Mouse (Mus musculus): Measurements from ENCODE around the gene Cops4. TPM values are rescaled to one million over a fixed set of nuclear protein-coding genes. Genes with fewer than 3 reads are reported as not detected.

Cops4 gene
- total RNA-seq, 2 experiments from 2014 or later: 74.5 to 77.7 TPM

- no peak for DNase-seq
Measured at GRCm38 (mm10) chr5:100536638-100537037, 18.5 kb downstream of the Cops4 start.

DNA sequence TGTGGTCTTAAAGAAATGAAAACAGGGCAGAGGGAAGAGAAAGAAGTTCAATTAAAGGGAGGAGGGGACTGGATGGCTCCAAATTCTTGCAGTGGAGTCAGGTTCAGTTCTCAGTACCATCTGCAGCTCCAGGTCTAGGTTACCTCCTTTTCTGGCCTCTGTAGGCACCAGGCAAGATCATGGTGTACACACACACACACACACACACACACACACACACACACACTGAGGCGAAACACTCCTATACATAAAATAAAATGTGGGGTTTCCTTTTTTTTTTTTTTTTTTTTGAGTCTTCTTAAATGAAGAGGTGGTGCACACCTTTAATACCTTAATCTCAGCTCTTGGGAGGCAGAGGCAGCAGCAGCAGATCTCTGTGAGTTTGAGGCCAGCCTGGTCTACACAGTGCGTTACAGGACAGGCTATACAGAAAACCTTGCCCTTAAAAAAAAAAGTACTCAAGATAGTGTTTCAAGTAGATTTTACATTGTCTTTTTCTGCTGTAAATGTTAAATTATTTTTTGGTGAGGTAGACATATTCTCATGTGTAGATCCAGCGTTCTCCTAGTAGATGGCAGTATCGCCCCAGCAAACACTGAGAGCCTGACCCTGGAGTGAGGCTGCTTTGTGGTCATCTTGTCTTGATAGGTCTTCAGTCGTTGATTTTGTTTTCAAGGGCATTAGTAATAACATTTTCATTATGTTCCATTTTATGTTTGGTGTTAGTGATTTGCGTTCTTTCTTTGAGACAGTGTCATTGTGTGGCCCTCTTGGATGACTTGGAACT, 28.4 kb downstream of the Cops4 start:
- no peak for DNase-seq

GRCm38 (mm10) chr5:100548236-100548635, 30.1 kb downstream of the Cops4 start:
- no peak for DNase-seq

DNA sequence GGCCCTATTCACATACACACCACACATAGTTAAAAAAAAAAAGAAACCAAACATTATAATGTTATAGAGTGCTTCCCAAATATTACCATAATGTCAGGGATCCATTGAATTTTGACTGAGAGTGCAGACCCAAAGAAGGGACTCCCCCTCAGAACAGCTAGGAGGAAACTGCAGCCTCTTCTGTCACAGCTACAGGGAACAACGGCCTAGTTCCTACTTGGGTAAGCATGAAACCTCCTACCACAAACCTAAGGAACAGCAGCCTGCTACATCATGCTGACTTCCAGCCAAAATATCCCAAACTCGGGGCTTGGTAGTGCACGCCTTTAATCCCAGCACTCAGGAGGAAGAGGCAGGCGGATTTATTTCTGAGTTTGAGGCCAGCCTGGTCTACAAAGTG, 31.2 kb downstream of the Cops4 start:
- DNase-seq: no peak

GRCm38 (mm10) chr5:100550151-100550550, 32.0 kb downstream of the Cops4 start:
- DNase-seq: no peak

- no peak for DNase-seq
Measured at GRCm38 (mm10) chr5:100551952-100552351, 33.8 kb downstream of the Cops4 start.

GRCm38 (mm10) chr5:100553426-100553825, 35.3 kb downstream of the Cops4 start:
- DNase-seq: no peak

DNA sequence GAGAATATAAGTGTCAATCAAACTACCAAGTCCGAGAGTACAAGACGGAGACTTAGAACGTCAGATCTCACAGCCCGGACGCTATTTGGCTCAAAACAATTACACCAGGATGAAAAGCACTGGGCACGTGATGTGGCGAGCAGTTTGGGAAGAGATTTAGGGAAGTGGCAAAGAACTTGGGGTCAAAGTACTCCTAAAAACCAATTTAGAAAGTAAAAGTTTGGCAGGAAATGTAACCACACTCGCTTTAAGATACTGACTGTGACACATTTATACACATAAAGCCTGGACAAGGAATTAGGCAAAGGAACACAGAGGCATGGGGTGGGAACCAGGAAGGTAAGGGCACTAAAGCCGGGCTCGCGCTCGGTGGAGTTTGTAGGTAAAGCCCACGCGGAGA, 38.9 kb downstream of the Cops4 start:
- no peak for DNase-seq

GRCm38 (mm10) chr5:100557537-100557936, 39.4 kb downstream of the Cops4 start:
- no peak for DNase-seq

GRCm38 (mm10) chr5:100558783-100559182, 40.7 kb downstream of the Cops4 start:
- no peak for DNase-seq

GRCm38 (mm10) chr5:100559357-100559756, 41.2 kb downstream of the Cops4 start:
- no peak for DNase-seq

- no peak for DNase-seq
Measured at GRCm38 (mm10) chr5:100562702-100563101, 44.6 kb downstream of the Cops4 start.

- no peak for DNase-seq
Measured at GRCm38 (mm10) chr5:100566798-100567197, 48.7 kb downstream of the Cops4 start.

DNA sequence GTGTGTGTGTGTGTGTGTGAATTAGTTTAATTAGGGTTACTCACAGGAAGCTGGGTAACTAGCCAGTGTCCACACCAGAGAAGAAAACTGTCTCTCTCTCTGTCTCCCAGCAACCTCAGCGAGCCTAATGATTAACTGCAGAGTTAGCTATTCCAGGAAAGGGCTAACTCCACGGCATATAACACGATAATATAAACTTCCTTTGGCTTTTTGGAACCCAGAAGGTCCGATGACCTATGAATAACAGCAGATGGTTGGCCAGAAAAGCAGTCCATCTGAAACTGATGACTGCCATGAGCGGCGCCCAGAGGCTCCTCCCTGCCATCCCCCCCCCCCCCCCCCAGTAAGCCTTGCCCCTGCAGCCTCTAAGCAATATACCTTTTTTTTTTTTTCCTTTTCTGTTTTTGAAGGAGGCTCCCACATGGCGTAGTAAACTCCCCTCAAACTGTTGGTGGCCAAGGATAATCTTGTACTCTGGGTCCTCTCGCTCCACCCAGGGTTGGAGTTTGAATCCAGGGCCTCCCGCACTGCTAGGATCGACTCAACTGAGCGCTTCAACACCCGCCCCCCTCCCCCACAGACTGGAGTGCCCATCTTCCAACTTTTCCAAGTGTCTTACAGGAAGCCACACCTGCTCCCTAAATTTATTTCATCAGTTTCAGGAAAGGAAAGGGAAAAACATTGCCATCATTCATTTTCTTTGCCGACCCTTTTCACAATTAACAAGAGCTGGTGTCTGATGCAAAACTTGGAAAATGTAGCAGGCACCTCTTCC, 49.3 kb downstream of the Cops4 start:
- DNase-seq: no peak

- no peak for DNase-seq
Measured at GRCm38 (mm10) chr5:100568177-100568576, 50.1 kb downstream of the Cops4 start.

DNA sequence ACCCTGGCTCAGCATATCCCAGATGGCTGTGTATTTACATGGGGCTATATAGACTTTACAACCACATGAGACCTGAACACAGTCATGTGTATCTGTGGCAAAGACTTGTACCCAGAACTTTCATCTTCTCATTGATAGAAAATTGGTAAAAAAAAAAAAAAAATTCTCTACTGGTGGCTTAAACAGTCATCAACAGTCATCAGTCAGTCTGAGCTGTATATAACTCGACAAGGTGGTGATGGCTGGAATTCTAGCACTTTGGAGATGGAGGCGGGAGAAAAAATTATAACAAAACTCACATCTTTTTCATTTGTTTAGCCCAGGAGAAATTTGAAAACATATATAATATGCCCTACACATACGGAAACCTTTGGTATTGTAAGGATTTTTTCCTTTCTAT, 50.7 kb downstream of the Cops4 start:
- DNase-seq: no peak

DNA sequence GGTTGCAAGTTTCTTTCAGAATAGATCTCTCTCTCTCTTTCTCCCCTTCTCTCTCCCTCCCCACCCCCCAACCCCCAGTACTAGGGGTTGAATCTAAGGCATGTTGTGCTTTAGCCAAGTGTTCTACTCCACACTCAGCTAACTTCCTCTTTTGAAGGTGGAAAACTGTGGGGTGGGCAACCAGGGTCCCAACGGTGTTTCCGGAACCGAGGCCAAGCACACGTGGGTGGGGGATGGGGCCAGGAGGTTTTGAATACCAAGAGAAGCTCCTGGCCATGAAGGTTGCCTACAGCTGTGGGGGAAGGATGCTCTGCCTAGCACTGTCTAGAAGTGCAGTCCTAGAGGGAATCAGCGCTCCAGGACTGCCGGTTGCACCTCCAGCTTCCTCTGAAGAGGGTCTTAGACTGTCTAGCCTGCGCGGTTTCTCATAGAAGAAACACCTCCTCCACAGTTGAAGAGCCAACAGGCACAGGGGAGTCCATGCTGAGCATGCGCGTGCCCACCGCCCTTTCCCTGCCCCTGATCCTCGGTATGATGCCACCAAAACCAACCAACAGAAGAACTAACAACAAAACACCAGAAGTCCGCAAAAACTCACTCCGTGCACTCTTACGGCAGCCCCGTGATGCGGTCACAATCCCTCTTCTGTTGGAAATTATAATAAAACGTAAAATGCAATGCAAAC, 51.3 kb downstream of the Cops4 start:
- DNase-seq: no peak

DNA sequence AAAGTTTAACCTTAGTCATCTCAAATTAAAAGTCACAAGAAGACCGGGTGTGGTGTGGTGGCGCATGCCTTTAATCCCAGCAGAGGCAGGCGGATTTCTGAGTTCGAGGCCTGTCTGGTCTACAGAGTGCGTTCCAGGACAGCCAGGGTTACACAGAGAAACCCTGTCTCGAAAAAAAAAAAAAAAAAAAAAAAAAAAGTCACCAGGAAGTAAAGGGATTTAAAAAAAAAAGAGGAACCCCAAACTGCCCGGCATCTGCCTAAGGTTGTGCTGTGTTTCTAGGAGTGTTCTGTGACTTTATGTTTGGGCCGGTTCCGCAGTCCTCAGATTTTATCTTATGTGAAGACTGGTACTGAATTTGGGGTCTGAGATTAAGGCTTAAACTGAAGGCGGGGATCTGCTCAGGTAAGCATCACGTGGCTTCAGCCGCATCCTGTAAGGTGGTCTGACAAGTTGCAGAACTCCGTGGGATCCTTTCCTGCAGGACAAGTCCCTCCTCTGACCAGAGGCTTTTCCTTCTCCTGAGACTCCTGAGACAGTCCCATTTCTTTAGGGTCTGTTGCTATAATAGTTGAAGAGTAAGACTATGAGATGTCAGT, 52.0 kb downstream of the Cops4 start:
- no peak for DNase-seq

- DNase-seq: no peak
Measured at GRCm38 (mm10) chr5:100570716-100571115, 52.6 kb downstream of the Cops4 start.

- DNase-seq: no peak
Measured at GRCm38 (mm10) chr5:100572069-100572468, 54.0 kb downstream of the Cops4 start, which contains the start of gene Plac8. TSS of gene Plac8 (minus strand) at chr5:100572245.

- no peak for DNase-seq
Measured at GRCm38 (mm10) chr5:100573256-100573655, 55.1 kb downstream of the Cops4 start.

DNA sequence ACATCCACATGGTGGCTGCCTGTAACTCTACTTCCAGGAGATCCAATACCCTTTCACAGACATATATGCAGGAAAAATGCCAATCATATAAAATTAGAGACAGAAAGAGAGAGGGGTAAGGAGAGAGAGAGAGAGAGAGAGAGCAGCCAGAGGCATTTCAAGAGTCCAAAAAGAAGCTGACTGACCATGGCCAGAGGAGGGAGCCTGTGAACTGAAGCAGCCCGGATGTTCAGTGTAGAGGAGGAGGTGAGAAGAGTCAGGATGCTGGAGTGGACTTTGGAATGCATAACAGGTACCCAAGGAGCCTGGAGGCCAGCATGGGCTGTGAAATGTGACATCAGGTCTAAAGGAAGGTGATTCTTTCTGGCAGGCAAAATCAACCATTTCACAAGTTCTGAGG, 56.7 kb downstream of the Cops4 start:
- no peak for DNase-seq

Measured in adrenal gland, postnatal 36 days (tissue).